Mouse (Mus musculus) hindbrain, embryonic 16.5 days (tissue): ENCODE measurements at regions not wholly inside any gene's neighbourhood (a gene's known extent, or its start where the extent isn't known, plus 50 kb on each side); places are given as distances from the start of the nearest gene placed in this dataset.

Experiments used
- ATAC-seq: fragments of 200-750 bp; cut with Nextera tagmentation; 2 replicates; pipeline ENCODE4 v1.8.0; 2017; ENCODE audit warnings: moderate TSS enrichment, moderate library complexity
- H3K27ac ChIP-seq: fragments of 300-500 bp; sonication (generic); 2 replicates; pipeline ENCODE4 v1.5.1; 2014; ENCODE audit warnings: low read depth, mild to moderate bottlenecking, control low read depth, low read length, moderate library complexity
- H3K27me3 ChIP-seq: fragments of 300-500 bp; sonication (generic); replicated peaks from 2 replicates; pipeline ENCODE4 v1.6.1; 2014; ENCODE audit warnings: low read length; ENCODE audit not compliant: control insufficient read depth, insufficient read depth
- H3K36me3 ChIP-seq: fragments of 300-500 bp; sonication (generic); 2 replicates; pipeline ENCODE4 v1.6.1; 2014; ENCODE audit warnings: mild to moderate bottlenecking, low read length, moderate library complexity, mixed read lengths; ENCODE audit not compliant: control insufficient read depth, insufficient read depth
- H3K4me1 ChIP-seq: fragments of 300-500 bp; sonication (generic); 2 replicates; pipeline ENCODE4 v1.6.1; 2014; ENCODE audit warnings: low read depth, low read length; ENCODE audit not compliant: control insufficient read depth, insufficient read depth
- H3K4me2 ChIP-seq: fragments of 300-500 bp; sonication (generic); 2 replicates; pipeline ENCODE4 v1.6.1; 2014; ENCODE audit warnings: mild to moderate bottlenecking, low read length, control low read depth, moderate library complexity
- H3K4me3 ChIP-seq: fragments of 300-500 bp; sonication (generic); 2 replicates; pipeline ENCODE4 v1.5.1; 2014; ENCODE audit warnings: mild to moderate bottlenecking, low read length, control low read depth, moderate library complexity
- H3K9ac ChIP-seq: fragments of 300-500 bp; sonication (generic); 2 replicates; pipeline ENCODE4 v1.6.1; 2014; ENCODE audit warnings: low read depth, mild to moderate bottlenecking, control low read depth, low read length, moderate library complexity
- H3K9me3 ChIP-seq: fragments of 300-500 bp; sonication (generic); 2 replicates; pipeline ENCODE4 v1.6.1; 2014; ENCODE audit warnings: mild to moderate bottlenecking, low read length, moderate library complexity; ENCODE audit not compliant: control insufficient read depth
- WGBS: fragments of 180-500 bp; shearing (Covaris S2); extraction: QIAGEN DNeasy Blood & Tissue Kit; methylation state at CpG from one replicate; pipeline ENCODE4 v1.1.7; 2014; 5-methylcytosine and 5-hydroxymethylcytosine counted together

GRCm38 (mm10) chr14:109266521-109266920, 352.6 kb upstream of the Slitrk1 start:
- H3K4me1 ChIP-seq = no peaks in the 10 kb centered on the region
- H3K4me2 ChIP-seq = no peak overlapping the region
- H3K9ac ChIP-seq = no peak overlapping the region
- ATAC-seq = peak; percentile 17; the same call in 1 of the 2 replicates
- H3K36me3 ChIP-seq = no peaks in the 10 kb centered on the region
- WGBS = 53% methylated on average over 4 of the region's 4 CpGs
- H3K9me3 ChIP-seq = no peaks in the 10 kb centered on the region
- H3K4me3 ChIP-seq = no peak overlapping the region
- no peak overlapping the region for H3K27ac ChIP-seq
- no peaks in the 10 kb centered on the region for H3K27me3 ChIP-seq

- WGBS = 69% methylated on average over 1 of the region's 1 CpGs
- H3K9me3 ChIP-seq = no peaks in the 10 kb centered on the region
- no peak overlapping the region for H3K4me2 ChIP-seq
- no peak overlapping the region for H3K4me3 ChIP-seq
- no peak overlapping the region for H3K9ac ChIP-seq
- H3K36me3 ChIP-seq = no peaks in the 10 kb centered on the region
- H3K27me3 ChIP-seq = no peaks in the 10 kb centered on the region
- H3K27ac ChIP-seq = no peak overlapping the region
- ATAC-seq = no peak
- H3K4me1 ChIP-seq = no peaks in the 10 kb centered on the region
Measured at GRCm38 (mm10) chr14:109261990-109262389, 348.0 kb upstream of the Slitrk1 start.

GRCm38 (mm10) chr14:109214848-109215247, 300.9 kb upstream of the Slitrk1 start:
- no peak for ATAC-seq
- H3K27me3 ChIP-seq = no peaks in the 10 kb centered on the region
- H3K27ac ChIP-seq = no peak overlapping the region
- no peaks in the 10 kb centered on the region for H3K4me1 ChIP-seq
- no peaks in the 10 kb centered on the region for H3K9me3 ChIP-seq
- no peak overlapping the region for H3K9ac ChIP-seq
- H3K36me3 ChIP-seq = no peaks in the 10 kb centered on the region
- no peak overlapping the region for H3K4me2 ChIP-seq
- WGBS = 86% methylated on average over 8 of the region's 8 CpGs
- no peak overlapping the region for H3K4me3 ChIP-seq

GRCm38 (mm10) chr14:109180029-109180585, 266.1 kb upstream of the Slitrk1 start:
- H3K27me3 ChIP-seq = no peaks in the 10 kb centered on the region
- H3K9me3 ChIP-seq = no peaks in the 10 kb centered on the region
- H3K4me1 ChIP-seq = no peaks in the 10 kb centered on the region
- WGBS = 55% methylated on average over 2 of the region's 2 CpGs
- H3K9ac ChIP-seq = no peak overlapping the region
- no peak overlapping the region for H3K27ac ChIP-seq
- no peak overlapping the region for H3K4me3 ChIP-seq
- H3K4me2 ChIP-seq = no peak overlapping the region
- no peaks in the 10 kb centered on the region for H3K36me3 ChIP-seq
- ATAC-seq = no peak

- ATAC-seq = no peak
- H3K4me3 ChIP-seq = no peak overlapping the region
- no peak overlapping the region for H3K9ac ChIP-seq
- no peaks in the 10 kb centered on the region for H3K27me3 ChIP-seq
- no peaks in the 10 kb centered on the region for H3K36me3 ChIP-seq
- H3K9me3 ChIP-seq = no peaks in the 10 kb centered on the region
- no peak overlapping the region for H3K4me2 ChIP-seq
- no peaks in the 10 kb centered on the region for H3K4me1 ChIP-seq
- H3K27ac ChIP-seq = no peak overlapping the region
- 76% methylated on average over 2 of the region's 2 CpGs for WGBS
Measured at GRCm38 (mm10) chr14:109176602-109177179, 262.7 kb upstream of the Slitrk1 start.

- whole genome bisulfite sequencing = 95% methylated on average over 3 of the region's 3 CpGs
- ATAC-seq = no peak
Measured at GRCm38 (mm10) chr14:109175819-109176218, 261.9 kb upstream of the Slitrk1 start.

More at GRCm38 (mm10) chr14:109175819-109176218, 261.9 kb upstream of the Slitrk1 start:
- Histone ChIP-seq H3K36me3 (no peaks in the 10 kb centered on the region), H3K4me2 (no peak overlapping the region), H3K27ac (no peak overlapping the region), H3K4me1 (no peaks in the 10 kb centered on the region), H3K9me3 (peaks cover 2% of the 10 kb centered on the region; the same call in 1 of the 2 replicates), H3K9ac (no peak overlapping the region), H3K4me3 (no peak overlapping the region), H3K27me3 (no peaks in the 10 kb centered on the region)
